Mouse (Mus musculus): ENCODE data around the gene Sfmbt2. TPM values are rescaled to one million over a fixed set of nuclear protein-coding genes. Genes with fewer than 3 reads are reported as not detected.

Gene Sfmbt2
- polyA plus RNA-seq, 1 experiment from 2014 or later = 0.62 TPM

GRCm38 (mm10) chr2:10458309-10458708 lies 88.0 kb downstream of the Sfmbt2 start:
- Histone ChIP-seq H3K9ac (replicated peaks; ENCODE audit: low read depth) (no peak overlapping the region), H3K9me3 (ENCODE audit: low read length) (no peaks in the 10 kb centered on the region), H3K4me2 (replicated peaks; ENCODE audit: low read depth, low read length) (no peak overlapping the region), H3K4me3 (ENCODE audit: low read depth, low read length) (no peak overlapping the region), H3K36me3 (ENCODE audit: insufficient read depth, low read length) (no peaks in the 10 kb centered on the region), H3K4me1 (ENCODE audit: insufficient read depth, low read depth, low read length) (no peaks in the 10 kb centered on the region), H3K27ac (ENCODE audit: low read length) (no peak overlapping the region), H3K27me3 (replicated peaks; ENCODE audit: insufficient read depth, low read length) (no peaks in the 10 kb centered on the region)
- TF ChIP-seq EP300 (IDR thresholded peaks at IDR 0.05) (no peak), CTCF (IDR thresholded peaks at IDR 0.05) (no peak)
- ATAC-seq (no peak), DNase-seq (ENCODE audit: low spot score) (no peak)
- WGBS = 87% methylated on average over 12 of the region's 12 CpGs

GRCm38 (mm10) chr2:10516516-10516915 lies 146.2 kb downstream of the Sfmbt2 start:
- DNase-seq (ENCODE audit: low spot score) (no peak), ATAC-seq (no peak)
- Histone ChIP-seq H3K36me3 (ENCODE audit: insufficient read depth, low read length) (no peaks in the 10 kb centered on the region), H3K9me3 (ENCODE audit: low read length) (no peaks in the 10 kb centered on the region), H3K4me1 (ENCODE audit: insufficient read depth, low read depth, low read length) (no peaks in the 10 kb centered on the region), H3K9ac (replicated peaks; ENCODE audit: low read depth) (no peak overlapping the region), H3K4me2 (replicated peaks; ENCODE audit: low read depth, low read length) (no peak overlapping the region), H3K4me3 (ENCODE audit: low read depth, low read length) (no peak overlapping the region), H3K27ac (ENCODE audit: low read length) (no peak overlapping the region), H3K27me3 (replicated peaks; ENCODE audit: insufficient read depth, low read length) (no peaks in the 10 kb centered on the region)
- 81% methylated on average over 2 of the region's 2 CpGs for WGBS
- TF ChIP-seq EP300 (IDR thresholded peaks at IDR 0.05) (no peak), CTCF (IDR thresholded peaks at IDR 0.05) (no peak)

GRCm38 (mm10) chr2:10521719-10522415 lies 151.6 kb downstream of the Sfmbt2 start:
- H3K4me3 ChIP-seq (ENCODE audit: low read depth, low read length) = no peak overlapping the region
- DNase-seq (ENCODE audit: low spot score) = no peak
- H3K27me3 ChIP-seq (replicated peaks; ENCODE audit: insufficient read depth, low read length) = no peaks in the 10 kb centered on the region
- no peak overlapping the region for H3K9ac ChIP-seq (replicated peaks; ENCODE audit: low read depth)
- no peaks in the 10 kb centered on the region for H3K36me3 ChIP-seq (ENCODE audit: insufficient read depth, low read length)
- TF ChIP-seq EP300 (IDR thresholded peaks at IDR 0.05) (no peak), CTCF (IDR thresholded peaks at IDR 0.05) (no peak)
- no peak overlapping the region for H3K27ac ChIP-seq (ENCODE audit: low read length)
- no peaks in the 10 kb centered on the region for H3K9me3 ChIP-seq (ENCODE audit: low read length)
- no peak for ATAC-seq
- no peak overlapping the region for H3K4me2 ChIP-seq (replicated peaks; ENCODE audit: low read depth, low read length)
- WGBS = 67% methylated on average over 5 of the region's 5 CpGs
- H3K4me1 ChIP-seq (ENCODE audit: insufficient read depth, low read depth, low read length) = no peaks in the 10 kb centered on the region

GRCm38 (mm10) chr2:10525622-10526021 lies 155.3 kb downstream of the Sfmbt2 start:
- H3K4me3 ChIP-seq (ENCODE audit: low read depth, low read length) = no peak overlapping the region
- DNase-seq (ENCODE audit: low spot score) (no peak), ATAC-seq (no peak)
- TF ChIP-seq EP300 (IDR thresholded peaks at IDR 0.05) = no peak
- no peak for TF ChIP-seq CTCF (IDR thresholded peaks at IDR 0.05)
- H3K36me3 ChIP-seq (ENCODE audit: insufficient read depth, low read length) = no peaks in the 10 kb centered on the region
- no peak overlapping the region for H3K4me2 ChIP-seq (replicated peaks; ENCODE audit: low read depth, low read length)
- no peaks in the 10 kb centered on the region for H3K4me1 ChIP-seq (ENCODE audit: insufficient read depth, low read depth, low read length)
- no peaks in the 10 kb centered on the region for H3K9me3 ChIP-seq (ENCODE audit: low read length)
- H3K9ac ChIP-seq (replicated peaks; ENCODE audit: low read depth) = no peak overlapping the region
- WGBS = 89% methylated on average over 7 of the region's 7 CpGs
- no peaks in the 10 kb centered on the region for H3K27me3 ChIP-seq (replicated peaks; ENCODE audit: insufficient read depth, low read length)
- no peak overlapping the region for H3K27ac ChIP-seq (ENCODE audit: low read length)

DNA sequence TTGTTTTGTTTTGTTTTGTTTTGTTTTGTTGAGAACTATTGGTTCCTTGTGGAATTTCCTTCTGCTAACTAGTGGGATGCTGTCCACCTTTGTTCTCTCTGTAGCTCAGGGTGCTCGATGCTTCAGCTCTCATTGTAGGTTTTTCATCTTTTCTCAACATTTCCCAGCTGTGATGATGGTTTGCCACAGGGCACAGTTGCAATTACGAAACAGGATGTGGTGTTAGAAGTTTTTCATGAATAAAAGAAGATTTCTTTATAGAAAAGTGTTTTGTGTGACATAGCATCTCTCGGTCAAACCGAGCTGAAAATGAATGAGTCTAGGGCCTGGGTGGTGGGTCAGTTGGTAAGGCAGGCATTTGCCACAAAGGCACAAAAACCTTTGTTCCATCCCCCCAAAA lies 171.5 kb downstream of the Sfmbt2 start:
- Histone ChIP-seq H3K27me3 (replicated peaks; ENCODE audit: insufficient read depth, low read length) (no peaks in the 10 kb centered on the region), H3K9ac (replicated peaks; ENCODE audit: low read depth) (no peak overlapping the region), H3K4me1 (ENCODE audit: insufficient read depth, low read depth, low read length) (no peaks in the 10 kb centered on the region), H3K9me3 (ENCODE audit: low read length) (no peaks in the 10 kb centered on the region), H3K4me2 (replicated peaks; ENCODE audit: low read depth, low read length) (no peak overlapping the region), H3K36me3 (ENCODE audit: insufficient read depth, low read length) (no peaks in the 10 kb centered on the region), H3K4me3 (ENCODE audit: low read depth, low read length) (no peak overlapping the region), H3K27ac (ENCODE audit: low read length) (no peak overlapping the region)
- 69% methylated on average over 4 of the region's 4 CpGs for WGBS
- TF ChIP-seq EP300 (IDR thresholded peaks at IDR 0.05) (no peak), CTCF (IDR thresholded peaks at IDR 0.05) (no peak)
- no peak for DNase-seq (ENCODE audit: low spot score)
- no peak for ATAC-seq

DNA sequence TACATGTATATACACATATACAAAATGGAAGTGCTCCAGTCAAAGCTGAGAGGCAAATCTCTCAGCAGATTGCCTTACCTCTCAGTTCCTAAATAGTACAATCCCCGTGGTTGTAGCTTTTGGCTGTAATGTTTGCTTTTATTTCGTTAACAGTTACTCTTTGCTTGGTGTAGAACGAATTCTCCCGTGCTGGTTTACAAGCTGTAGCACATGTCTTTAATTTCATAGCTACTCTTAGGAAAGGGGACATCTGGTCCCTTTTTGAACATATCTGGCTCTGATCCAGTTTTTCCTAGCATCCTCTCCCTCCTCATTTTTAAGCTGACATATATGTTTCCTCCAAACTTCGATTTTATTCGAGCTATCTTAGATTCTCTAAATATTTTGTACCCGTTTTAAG lies 172.1 kb downstream of the Sfmbt2 start:
- DNase-seq (ENCODE audit: low spot score) (no peak), ATAC-seq (no peak)
- Histone ChIP-seq H3K36me3 (ENCODE audit: insufficient read depth, low read length) (no peaks in the 10 kb centered on the region), H3K9ac (replicated peaks; ENCODE audit: low read depth) (no peak overlapping the region), H3K9me3 (ENCODE audit: low read length) (no peaks in the 10 kb centered on the region), H3K27me3 (replicated peaks; ENCODE audit: insufficient read depth, low read length) (no peaks in the 10 kb centered on the region), H3K4me1 (ENCODE audit: insufficient read depth, low read depth, low read length) (no peaks in the 10 kb centered on the region), H3K27ac (ENCODE audit: low read length) (no peak overlapping the region), H3K4me2 (replicated peaks; ENCODE audit: low read depth, low read length) (no peak overlapping the region), H3K4me3 (ENCODE audit: low read depth, low read length) (no peak overlapping the region)
- TF ChIP-seq EP300 (IDR thresholded peaks at IDR 0.05) (no peak), CTCF (IDR thresholded peaks at IDR 0.05) (no peak)
- 54% methylated on average over 7 of the region's 7 CpGs for WGBS

- Histone ChIP-seq H3K4me1 (ENCODE audit: insufficient read depth, low read depth, low read length) (no peaks in the 10 kb centered on the region), H3K9me3 (ENCODE audit: low read length) (no peaks in the 10 kb centered on the region), H3K4me2 (replicated peaks; ENCODE audit: low read depth, low read length) (no peak overlapping the region), H3K36me3 (ENCODE audit: insufficient read depth, low read length) (no peaks in the 10 kb centered on the region), H3K27ac (ENCODE audit: low read length) (no peak overlapping the region), H3K27me3 (replicated peaks; ENCODE audit: insufficient read depth, low read length) (no peaks in the 10 kb centered on the region), H3K9ac (replicated peaks; ENCODE audit: low read depth) (no peak overlapping the region), H3K4me3 (ENCODE audit: low read depth, low read length) (no peak overlapping the region)
- WGBS = 73% methylated on average over 1 of the region's 1 CpGs
- TF ChIP-seq EP300 (IDR thresholded peaks at IDR 0.05) (no peak), CTCF (IDR thresholded peaks at IDR 0.05) (no peak)
- DNase-seq (ENCODE audit: low spot score) (no peak), ATAC-seq (no peak)
These were observed 188.5 kb downstream of the Sfmbt2 start for GRCm38 (mm10) chr2:10558816-10559215.
